Mouse (Mus musculus) erythroblast, embryonic 14.5 days (primary cell): ENCODE measurements around the gene Adamts4.

Source experiments
- GATA1 ChIP-seq: IDR thresholded peaks from 2 replicates; pipeline ENCODE4 v1.6.1; 2012; ENCODE audit warnings: low read length, inconsistent platforms, mixed read lengths
- TAL1 ChIP-seq: IDR thresholded peaks from 3 replicates; pipeline ENCODE4 v1.6.1; 2012; ENCODE audit warnings: low read length, inconsistent platforms, mixed read lengths

DNA sequence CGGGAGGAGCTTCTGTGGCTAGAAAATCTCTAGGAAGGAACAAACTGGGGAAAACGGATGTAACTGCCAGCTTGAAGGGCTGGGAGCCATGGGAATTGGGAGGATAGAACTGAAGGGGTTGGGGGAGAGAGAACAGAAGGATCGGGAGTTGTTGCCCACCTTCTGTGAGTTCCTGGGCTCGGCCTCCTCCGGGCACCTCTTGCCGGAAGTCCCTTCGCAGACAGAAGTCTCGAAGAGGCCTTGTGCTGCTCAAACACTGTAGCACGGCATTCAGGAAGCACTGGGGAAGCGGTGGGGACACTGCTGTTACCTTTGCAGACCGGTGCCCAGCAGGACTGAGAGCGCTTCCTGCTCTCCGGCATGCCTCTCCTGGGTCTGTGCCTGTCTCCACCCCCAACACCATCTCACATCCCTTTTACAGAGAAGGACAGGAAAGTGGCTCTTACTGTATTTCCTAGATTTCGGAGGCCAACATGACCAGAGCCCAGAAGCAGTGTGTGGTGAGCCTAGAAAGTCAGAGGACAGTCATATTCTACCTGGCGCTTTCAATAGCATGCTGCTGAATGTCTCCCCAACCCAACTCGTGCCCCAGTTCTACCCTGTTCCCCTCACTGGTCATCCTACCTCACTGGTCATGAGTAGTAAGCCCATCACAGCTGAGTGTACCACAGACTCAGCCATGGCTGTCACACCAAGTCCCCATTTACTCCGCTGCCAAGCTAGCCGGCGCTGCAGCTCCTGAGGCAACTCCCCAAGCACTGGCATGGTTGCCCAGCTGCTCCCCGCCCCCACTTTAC is 35.1 kb downstream of the Adamts4 start:
- TF ChIP-seq TAL1 = no peak
- TF ChIP-seq GATA1 = no peak
